In genomic region chr4:150615251-150616028, GRCm38 (mm10) we compare ENCODE assay signal across 16 mouse cellular contexts. TPM values are rescaled to one million over a fixed set of nuclear protein-coding genes. Genes with fewer than 3 reads are reported as not detected.
DNase-seq lines count a peak whose midpoint lies in the region; ATAC-seq and TF ChIP-seq lines count a peak whose summit lies in the region.
"Had no signal": no experiment of that assay in that cellular context is flagged by ENCODE, and none has a peak within 500 bp of the region (broad histone marks: within the 10 kb centered on the region; RNA-seq: fewer than 3 reads in every experiment).

No protein-coding gene starts in this region.

- no peaks in the 10 kb centered on the region for H3K9me3 ChIP-seq in embryonic facial prominence, embryonic 13.5 days
- no peaks in the 10 kb centered on the region for H3K9me3 ChIP-seq in embryonic facial prominence, embryonic 10.5 days
- H3K9me3 ChIP-seq in intestine, postnatal 0 days (ENCODE audit: control insufficient read depth), result no peaks in the 10 kb centered on the region
- no peaks in the 10 kb centered on the region for H3K9me3 ChIP-seq in intestine, embryonic 16.5 days (ENCODE audit: control insufficient read depth, low read length)
- no peaks in the 10 kb centered on the region for H3K9me3 ChIP-seq in midbrain, embryonic 15.5 days
- H3K9me3 ChIP-seq in midbrain, embryonic 14.5 days (ENCODE audit: control insufficient read depth, low read length), result no peaks in the 10 kb centered on the region
- H3K9me3 ChIP-seq: embryonic facial prominence, embryonic 12.5 days; heart, embryonic 13.5 days had no signal

- H3K27ac ChIP-seq in embryonic facial prominence, embryonic 13.5 days, result no peak overlapping the region
- no peak overlapping the region for H3K27ac ChIP-seq in embryonic facial prominence, embryonic 10.5 days (replicated peaks)
- 0 out of 2 replicates have a peak overlapping the region, but pooled peaks have one; percentile 7 for H3K27ac ChIP-seq in intestine, postnatal 0 days (ENCODE audit: low read depth, low read length)
- H3K27ac ChIP-seq in intestine, embryonic 16.5 days (ENCODE audit: low read length), result no peak overlapping the region
- H3K27ac ChIP-seq in midbrain, embryonic 15.5 days, result peak overlapping the region; percentile 20; the same call in 1 of the 2 replicates
- no peak overlapping the region; the same call in 1 of the 2 replicates for H3K27ac ChIP-seq in midbrain, embryonic 14.5 days (replicated peaks; ENCODE audit: low read depth, low read length)
- H3K27ac ChIP-seq: embryonic facial prominence, embryonic 12.5 days; heart, embryonic 13.5 days had no signal

- TF ChIP-seq CTCF in intestine, postnatal 0 days (IDR thresholded peaks at IDR 0.05; ENCODE audit: low read depth), result no peak

- no peak for DNase-seq in embryonic facial prominence, embryonic 10.5 days (ENCODE audit: low spot score)
- no peak for DNase-seq in midbrain, embryonic 14.5 days
- DNase-seq in thymus, postnatal 25 days, result peak; percentile 29
- DNase-seq in left cerebral cortex, postnatal 10 days (ENCODE audit: extremely low spot score in 1 of 2, low spot score in 2 of 2), result no peak
- DNase-seq: cerebellum, adult 11 months; right cerebral cortex, postnatal 4 days had no signal

- H3K4me1 ChIP-seq in embryonic facial prominence, embryonic 13.5 days, result no peaks in the 10 kb centered on the region
- no peaks in the 10 kb centered on the region for H3K4me1 ChIP-seq in embryonic facial prominence, embryonic 10.5 days
- H3K4me1 ChIP-seq in intestine, postnatal 0 days (replicated peaks; ENCODE audit: control insufficient read depth, insufficient read depth, low read length), result no peaks in the 10 kb centered on the region
- 0 out of 2 replicates have a peak, but pooled peaks cover 4% of the 10 kb centered on the region for H3K4me1 ChIP-seq in intestine, embryonic 16.5 days (ENCODE audit: control insufficient read depth, insufficient read depth, low read length)
- H3K4me1 ChIP-seq in midbrain, embryonic 15.5 days, result no peaks in the 10 kb centered on the region
- no peaks in the 10 kb centered on the region for H3K4me1 ChIP-seq in midbrain, embryonic 14.5 days (ENCODE audit: control insufficient read depth, insufficient read depth, low read length)
- H3K4me1 ChIP-seq: embryonic facial prominence, embryonic 12.5 days had no signal

- no peaks in the 10 kb centered on the region for H3K27me3 ChIP-seq in embryonic facial prominence, embryonic 13.5 days
- H3K27me3 ChIP-seq in embryonic facial prominence, embryonic 10.5 days (replicated peaks; ENCODE audit: low read depth, poor library complexity, severe bottlenecking), result no peaks in the 10 kb centered on the region
- H3K27me3 ChIP-seq in intestine, postnatal 0 days (replicated peaks; ENCODE audit: control insufficient read depth, insufficient read depth, low read length), result no peaks in the 10 kb centered on the region
- no peaks in the 10 kb centered on the region for H3K27me3 ChIP-seq in intestine, embryonic 16.5 days (replicated peaks; ENCODE audit: control insufficient read depth, insufficient read depth, low read length)
- no peaks in the 10 kb centered on the region for H3K27me3 ChIP-seq in midbrain, embryonic 15.5 days (replicated peaks)
- no peaks in the 10 kb centered on the region for H3K27me3 ChIP-seq in midbrain, embryonic 14.5 days (ENCODE audit: control insufficient read depth, insufficient read depth, low read length)
- H3K27me3 ChIP-seq: CH12.LX; embryonic facial prominence, embryonic 12.5 days; heart, embryonic 13.5 days had no signal

- H3K9ac ChIP-seq in embryonic facial prominence, embryonic 13.5 days, result no peak overlapping the region
- H3K9ac ChIP-seq in intestine, postnatal 0 days (ENCODE audit: low read depth, low read length), result no peak overlapping the region
- no peak overlapping the region for H3K9ac ChIP-seq in intestine, embryonic 16.5 days (ENCODE audit: low read depth, low read length)
- no peak overlapping the region for H3K9ac ChIP-seq in midbrain, embryonic 15.5 days
- no peak overlapping the region for H3K9ac ChIP-seq in midbrain, embryonic 14.5 days (replicated peaks; ENCODE audit: low read length)
- H3K9ac ChIP-seq: embryonic facial prominence, embryonic 12.5 days; heart, embryonic 13.5 days had no signal

- H3K4me2 ChIP-seq in embryonic facial prominence, embryonic 13.5 days, result no peak overlapping the region
- H3K4me2 ChIP-seq in intestine, postnatal 0 days (replicated peaks; ENCODE audit: low read depth), result no peak overlapping the region
- no peak overlapping the region for H3K4me2 ChIP-seq in intestine, embryonic 16.5 days (ENCODE audit: low read depth, low read length)
- H3K4me2 ChIP-seq in midbrain, embryonic 15.5 days, result no peak overlapping the region
- no peak overlapping the region for H3K4me2 ChIP-seq in midbrain, embryonic 14.5 days (ENCODE audit: low read length)
- H3K4me2 ChIP-seq: embryonic facial prominence, embryonic 12.5 days; heart, embryonic 13.5 days; liver, embryonic 11.5 days had no signal

- H3K36me3 ChIP-seq in embryonic facial prominence, embryonic 13.5 days, result peaks cover 97% of the 10 kb centered on the region
- H3K36me3 ChIP-seq in embryonic facial prominence, embryonic 10.5 days (replicated peaks), result peaks cover 98% of the 10 kb centered on the region
- H3K36me3 ChIP-seq in intestine, postnatal 0 days (ENCODE audit: control insufficient read depth, insufficient read depth), result peaks cover 91% of the 10 kb centered on the region
- H3K36me3 ChIP-seq in intestine, embryonic 16.5 days (ENCODE audit: control insufficient read depth, insufficient read depth, low read length), result peaks cover 44% of the 10 kb centered on the region
- peaks cover 58% of the 10 kb centered on the region for H3K36me3 ChIP-seq in midbrain, embryonic 15.5 days (replicated peaks)
- peaks cover 93% of the 10 kb centered on the region for H3K36me3 ChIP-seq in midbrain, embryonic 14.5 days (ENCODE audit: control insufficient read depth, insufficient read depth, low read length)

- WGBS in embryonic facial prominence, embryonic 13.5 days, result 86% methylated on average over 12 of the region's 12 CpGs
- WGBS in embryonic facial prominence, embryonic 10.5 days, result 91% methylated on average over 12 of the region's 12 CpGs
- 84% methylated on average over 12 of the region's 12 CpGs for WGBS in intestine, postnatal 0 days
- 82% methylated on average over 12 of the region's 12 CpGs for WGBS in intestine, embryonic 16.5 days
- 89% methylated on average over 12 of the region's 12 CpGs for WGBS in midbrain, embryonic 15.5 days
- 88% methylated on average over 12 of the region's 12 CpGs for WGBS in midbrain, embryonic 14.5 days

- intact Hi-C loops in left cerebral cortex, postnatal 10 days (cut with DNase I), result no loop called here

- no peak overlapping the region for H3K4me3 ChIP-seq in embryonic facial prominence, embryonic 13.5 days
- H3K4me3 ChIP-seq in embryonic facial prominence, embryonic 10.5 days, result no peak overlapping the region
- no peak overlapping the region for H3K4me3 ChIP-seq in intestine, postnatal 0 days (ENCODE audit: low read depth, low read length)
- no peak overlapping the region for H3K4me3 ChIP-seq in intestine, embryonic 16.5 days (ENCODE audit: low read length)
- no peak overlapping the region for H3K4me3 ChIP-seq in midbrain, embryonic 15.5 days
- H3K4me3 ChIP-seq in midbrain, embryonic 14.5 days (replicated peaks; ENCODE audit: low read depth, low read length), result no peak overlapping the region
- H3K4me3 ChIP-seq: embryonic facial prominence, embryonic 12.5 days; heart, embryonic 13.5 days had no signal

- 0 out of 2 replicates have a peak, but pooled peaks have one; percentile 39 for ATAC-seq in embryonic facial prominence, embryonic 13.5 days (ENCODE audit: insufficient number of reproducible peaks, insufficient read depth, low FRiP score, low TSS enrichment, low read depth)
- no peak for ATAC-seq in intestine, postnatal 0 days
- ATAC-seq in intestine, embryonic 16.5 days, result no peak
- ATAC-seq in midbrain, embryonic 15.5 days (replicated peaks), result no peak
- no peak for ATAC-seq in midbrain, embryonic 14.5 days (ENCODE audit: low FRiP score, low TSS enrichment)
- ATAC-seq: forebrain, embryonic 16.5 days had no signal

RNA-seq across cellular contexts. Expression of gene Slc45a1, which starts 36.5 kb away (rescaled TPM):
- polyA plus RNA-seq in embryonic facial prominence, embryonic 13.5 days (2015; fragmentation: Nextera tagmentation; extraction: Ambion mirVana), result 0.36 and 0.52 TPM in 2 replicates
- 1.4 and 1.7 TPM in 2 replicates for polyA plus RNA-seq in embryonic facial prominence, embryonic 10.5 days (2016; fragmentation: Nextera tagmentation; extraction: Ambion mirVana)
- polyA plus RNA-seq in intestine, postnatal 0 days (2015; fragmentation: Nextera tagmentation; extraction: Ambion mirVana), result 0.75 and 0.81 TPM in 2 replicates
- polyA plus RNA-seq in intestine, embryonic 16.5 days (2015; fragmentation: Nextera tagmentation; extraction: Ambion mirVana), result 0.93 and 1.0 TPM in 2 replicates
- polyA plus RNA-seq in midbrain, embryonic 15.5 days (2015; fragmentation: Nextera tagmentation; extraction: Ambion mirVana), result 36.3 and 38.0 TPM in 2 replicates
- polyA plus RNA-seq in midbrain, embryonic 14.5 days (2014; fragmentation: Nextera tagmentation; extraction: Ambion mirVana), result 28.0 and 29.3 TPM in 2 replicates
- 10 to 100 TPM; 52.1 to 54.9 TPM for total RNA-seq in left cerebral cortex, postnatal 10 days (2021)
- total RNA-seq: CH12.LX; gastrocnemius, postnatal 14 days had no signal

Comparison
In these comparisons a context has a peak if more than half of its experiments do, and no peak if none do; other contexts are left out.
1. H3K27ac ChIP-seq: peak in intestine, postnatal 0 days (single experiment) and midbrain, embryonic 15.5 days (single experiment); none in embryonic facial prominence, embryonic 13.5 days (single experiment), embryonic facial prominence, embryonic 10.5 days (single experiment), intestine, embryonic 16.5 days (single experiment) and midbrain, embryonic 14.5 days (single experiment).
2. RNA of gene Slc45a1, which starts 36.5 kb away (polyA plus RNA-seq): 36.3 to 38.0 TPM in midbrain, embryonic 15.5 days and 28.0 to 29.3 TPM in midbrain, embryonic 14.5 days; 1.4 to 1.7 TPM in embryonic facial prominence, embryonic 10.5 days, 0.93 to 1.0 TPM in intestine, embryonic 16.5 days, 0.75 to 0.81 TPM in intestine, postnatal 0 days and 0.36 to 0.52 TPM in embryonic facial prominence, embryonic 13.5 days; every median in the first group is over 10 times any median in the second.